Mouse (Mus musculus): Measurements from ENCODE around the gene Pbx1. TPM values are rescaled to one million over a fixed set of nuclear protein-coding genes. Genes with fewer than 3 reads are reported as not detected.

The Pbx1 gene
- total and polyA plus RNA-seq, 3 experiments: 0.10 TPM; not detected in 2

DNA sequence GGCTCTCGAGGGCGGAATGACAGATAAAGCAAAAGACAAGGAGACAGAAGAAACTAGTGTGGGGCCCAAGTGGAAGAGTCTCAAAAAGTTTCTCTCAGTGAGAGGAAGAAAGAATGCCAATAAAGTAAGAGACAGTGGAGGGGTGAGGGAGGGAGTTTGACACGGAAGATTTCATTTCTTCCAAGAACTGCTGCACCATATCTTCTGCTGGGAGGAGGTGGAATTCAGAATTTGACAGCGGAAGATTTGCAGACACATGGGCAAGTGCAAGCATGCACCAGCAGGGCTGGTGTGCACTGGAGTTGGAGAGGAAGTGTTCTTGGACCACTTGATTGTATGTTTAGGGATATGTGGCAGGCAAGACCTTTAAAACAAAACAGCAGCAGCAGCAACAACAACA is 163.8 kb downstream of the Pbx1 start:
- Histone ChIP-seq H3K4me3 (ENCODE audit: control insufficient read depth in 1 of 2, insufficient read depth in 1 of 2, low read depth in 2 of 2, low read length in 2 of 2) (no peak overlapping the region), H3K36me3 (ENCODE audit: control insufficient read depth in 1 of 2, insufficient read depth in 2 of 2, low read length in 2 of 2) (no peaks in the 10 kb centered on the region), H3K4me1 (ENCODE audit: control insufficient read depth in 1 of 2, insufficient read depth in 2 of 2, low read length in 2 of 2) (no peaks in the 10 kb centered on the region), H3K27ac (ENCODE audit: control insufficient read depth, low read depth, low read length) (no peak overlapping the region), H3K9me3 (replicated peaks; ENCODE audit: insufficient read depth, low read length) (no peaks in the 10 kb centered on the region), H3K9ac (ENCODE audit: control insufficient read depth, low read depth, low read length, poor library complexity, severe bottlenecking) (no peak overlapping the region), H3K27me3 (ENCODE audit: control insufficient read depth in 1 of 2, insufficient read depth in 2 of 2, low read length in 2 of 2) (no peaks in the 10 kb centered on the region; a peak in 1 of 4 replicates), H3K79me2 (ENCODE audit: control insufficient read depth, insufficient read depth, low read length, poor library complexity) (no peaks in the 10 kb centered on the region)
- no peak for TF ChIP-seq BHLHE40 (IDR thresholded peaks at IDR 0.05; ENCODE audit: borderline replicate concordance, low read depth, low read length)
- DNase-seq (ENCODE audit: low read depth, low spot score): no peak

DNA sequence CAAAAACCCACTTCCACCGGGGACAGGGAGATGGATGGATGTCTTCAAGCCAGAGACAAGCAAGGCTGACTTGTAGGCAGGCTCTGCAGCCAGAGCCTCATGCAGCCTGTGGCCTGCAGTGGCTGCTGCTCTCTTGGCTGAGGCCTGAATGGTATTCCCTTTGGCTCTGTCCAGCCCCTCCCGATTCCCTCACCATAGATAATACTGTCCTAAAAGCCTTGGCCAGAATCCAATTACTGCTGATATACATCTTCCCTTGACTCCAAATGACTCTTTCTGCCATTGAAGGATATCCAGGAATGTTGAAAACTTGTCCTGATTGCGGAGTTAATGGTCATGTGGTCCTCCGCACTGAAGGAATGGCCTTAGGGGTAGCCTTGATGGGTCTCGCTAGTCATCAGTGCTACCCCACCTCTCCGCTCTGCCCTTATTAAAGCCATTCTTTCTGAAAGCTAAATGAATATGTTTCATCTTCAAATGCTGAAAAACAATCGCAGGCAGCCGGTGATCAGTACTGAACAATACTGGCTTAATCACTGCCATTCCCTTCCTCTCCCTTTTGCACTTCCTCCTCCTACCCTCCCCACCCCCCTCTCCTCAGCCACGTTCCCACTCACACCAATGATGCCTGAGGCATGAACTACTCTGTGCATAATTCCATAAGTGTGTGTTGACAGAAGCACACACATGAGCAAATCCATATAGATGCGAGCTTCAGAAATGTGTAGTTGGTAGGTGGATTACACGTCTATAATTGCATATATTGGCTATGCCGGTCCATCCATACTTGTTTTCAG is 166.3 kb downstream of the Pbx1 start:
- Histone ChIP-seq H3K9ac (ENCODE audit: control insufficient read depth, low read depth, low read length, poor library complexity, severe bottlenecking) (no peak overlapping the region), H3K36me3 (ENCODE audit: control insufficient read depth in 1 of 2, insufficient read depth in 2 of 2, low read length in 2 of 2) (no peaks in the 10 kb centered on the region), H3K9me3 (replicated peaks; ENCODE audit: insufficient read depth, low read length) (no peaks in the 10 kb centered on the region), H3K27ac (ENCODE audit: control insufficient read depth, low read depth, low read length) (no peak overlapping the region), H3K27me3 (ENCODE audit: control insufficient read depth in 1 of 2, insufficient read depth in 2 of 2, low read length in 2 of 2) (no peaks in the 10 kb centered on the region; a peak in 1 of 4 replicates), H3K4me1 (ENCODE audit: control insufficient read depth in 1 of 2, insufficient read depth in 2 of 2, low read length in 2 of 2) (no peaks in the 10 kb centered on the region), H3K4me3 (ENCODE audit: control insufficient read depth in 1 of 2, insufficient read depth in 1 of 2, low read depth in 2 of 2, low read length in 2 of 2) (no peak overlapping the region), H3K79me2 (ENCODE audit: control insufficient read depth, insufficient read depth, low read length, poor library complexity) (no peaks in the 10 kb centered on the region)
- no peak for TF ChIP-seq GABPA (IDR thresholded peaks at IDR 0.05; ENCODE audit: low read depth, low read length)
- TF ChIP-seq CTCF (IDR thresholded peaks at IDR 0.05 in 2 of 3, conservative IDR thresholded peaks at IDR 0.05 in 1 of 3; ENCODE audit: control insufficient read depth in 1 of 3, insufficient read depth in 1 of 3, low read depth in 2 of 3, low read length in 3 of 3, poor library complexity in 1 of 3, severe bottlenecking in 1 of 3): no peak
- TF ChIP-seq RAD21 (IDR thresholded peaks at IDR 0.05; ENCODE audit: low read depth, low read length): no peak
- TF ChIP-seq NRF1 (IDR thresholded peaks at IDR 0.05; ENCODE audit: insufficient read depth, low read depth, low read length, poor library complexity, severe bottlenecking): no peak
- no peak for TF ChIP-seq MAZ (IDR thresholded peaks at IDR 0.05; ENCODE audit: low read depth, low read length)
- no peak for TF ChIP-seq CHD1 (IDR thresholded peaks at IDR 0.05; ENCODE audit: low read depth, low read length)
- no peak for TF ChIP-seq MXI1 (IDR thresholded peaks at IDR 0.05; ENCODE audit: low read depth, low read length)
- TF ChIP-seq RCOR1 (IDR thresholded peaks at IDR 0.05; ENCODE audit: low read depth, low read length): no peak
- no peak for TF ChIP-seq ZMIZ1 (IDR thresholded peaks at IDR 0.05; ENCODE audit: low read depth, low read length)
- no peak for TF ChIP-seq TCF12 (IDR thresholded peaks at IDR 0.05; ENCODE audit: low read depth, low read length)
- no peak for TF ChIP-seq UBTF (IDR thresholded peaks at IDR 0.05; ENCODE audit: borderline replicate concordance, insufficient read depth, low read depth, low read length)
- TF ChIP-seq HCFC1 (IDR thresholded peaks at IDR 0.05; ENCODE audit: low read depth, low read length): no peak
- no peak for TF ChIP-seq POLR2AphosphoS5 (IDR thresholded peaks at IDR 0.05; ENCODE audit: borderline replicate concordance, low read depth, low read length)
- TF ChIP-seq MYC (IDR thresholded peaks at IDR 0.05; ENCODE audit: low read depth, low read length): no peak
- no peak for TF ChIP-seq GATA1 (IDR thresholded peaks at IDR 0.05; ENCODE audit: low read depth, low read length)
- TF ChIP-seq SMC3 (IDR thresholded peaks at IDR 0.05; ENCODE audit: low read depth, low read length): no peak
- no peak for TF ChIP-seq ZC3H11A (IDR thresholded peaks at IDR 0.05; ENCODE audit: low read depth, low read length)
- no peak for TF ChIP-seq ELF1 (IDR thresholded peaks at IDR 0.05; ENCODE audit: low read depth, low read length)
- no peak for DNase-seq (ENCODE audit: low read depth, low spot score)

Data from MEL (cell line).